Mouse (Mus musculus) right cerebral cortex, postnatal 36 days (tissue): ENCODE data around the gene Mrtfb.
A peak's percentile ranks its signal among the peaks of the same experiment; 100 is the strongest.

Experiments
- DNase-seq, 2 experiments: peaks; one replicate each; pipeline ENCODE4 v3.0.0; 2022; ENCODE audit warnings: low spot score in 2 of 2, mixed read lengths in 1 of 2

The Mrtfb gene

DNA sequence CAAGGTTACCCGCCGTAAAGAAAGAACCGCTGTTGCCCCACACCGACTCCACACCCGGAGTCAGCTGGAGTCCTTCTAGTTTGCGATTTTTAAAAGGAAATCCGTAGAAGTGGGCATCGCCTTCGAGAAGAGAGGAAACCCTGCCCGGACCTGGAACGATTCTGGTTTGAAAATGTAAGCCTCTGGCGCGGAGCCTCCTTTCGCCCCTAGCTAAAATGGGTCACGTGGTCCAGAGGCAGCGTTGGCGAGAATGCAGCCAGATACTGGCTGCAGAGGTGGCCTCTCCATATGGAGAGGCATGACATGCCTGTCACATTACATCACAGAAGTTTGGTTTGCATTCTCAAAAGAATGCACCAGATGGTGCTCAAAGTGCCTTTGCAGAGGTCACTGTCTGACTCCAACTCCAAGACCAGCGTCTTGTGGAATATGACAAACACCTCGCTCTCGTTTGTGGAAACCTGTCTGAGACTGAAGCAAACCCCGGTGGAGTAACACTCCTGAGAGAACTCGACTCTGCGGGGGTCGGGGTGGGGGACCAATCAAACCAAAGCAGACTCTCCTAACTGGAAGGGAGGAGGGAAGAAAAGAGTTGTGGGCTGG lies 181.6 kb downstream of the Mrtfb start:
- peak in 1 of 2 experiments; percentile 52 for DNase-seq

DNA sequence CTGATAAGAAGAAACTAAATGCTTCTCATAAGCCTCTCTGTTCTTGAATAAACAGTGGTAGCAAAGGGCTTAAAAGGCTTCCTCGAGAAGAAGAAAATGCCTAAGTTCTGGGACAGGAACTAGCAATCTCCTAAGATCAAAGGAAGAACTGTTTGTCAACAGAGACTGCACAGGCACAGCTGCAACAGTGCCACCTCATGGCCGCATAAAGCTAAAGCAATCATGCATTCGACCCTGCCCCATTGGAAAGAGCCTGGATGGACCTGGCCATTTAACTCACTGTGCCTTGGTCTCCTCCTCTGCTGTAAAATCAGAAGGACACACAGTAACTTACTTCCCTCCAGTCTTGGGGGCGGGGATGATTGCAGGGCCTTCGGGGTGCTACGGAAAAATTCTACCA lies 184.2 kb downstream of the Mrtfb start:
- no peak for DNase-seq

DNA sequence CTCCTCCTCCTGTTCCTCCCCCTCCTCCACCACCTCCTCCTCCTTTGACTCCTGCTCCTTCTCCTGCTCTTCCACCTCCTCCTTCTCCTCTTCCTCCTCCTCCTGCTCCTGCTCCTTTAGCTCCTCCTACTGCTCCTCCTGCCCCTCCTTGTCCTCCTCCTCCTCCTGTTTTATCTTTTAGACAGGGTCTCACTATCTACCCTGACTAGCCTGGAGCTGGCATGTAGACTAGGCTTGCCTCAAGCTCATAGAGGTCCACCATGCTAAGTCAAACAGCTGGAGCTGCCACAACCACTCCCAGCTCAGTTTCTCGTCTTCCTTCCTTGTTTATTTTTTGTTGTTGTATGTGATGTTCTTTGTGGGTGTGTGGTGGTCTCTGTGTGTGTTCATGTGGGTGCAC lies 187.5 kb downstream of the Mrtfb start:
- no peak for DNase-seq

DNA sequence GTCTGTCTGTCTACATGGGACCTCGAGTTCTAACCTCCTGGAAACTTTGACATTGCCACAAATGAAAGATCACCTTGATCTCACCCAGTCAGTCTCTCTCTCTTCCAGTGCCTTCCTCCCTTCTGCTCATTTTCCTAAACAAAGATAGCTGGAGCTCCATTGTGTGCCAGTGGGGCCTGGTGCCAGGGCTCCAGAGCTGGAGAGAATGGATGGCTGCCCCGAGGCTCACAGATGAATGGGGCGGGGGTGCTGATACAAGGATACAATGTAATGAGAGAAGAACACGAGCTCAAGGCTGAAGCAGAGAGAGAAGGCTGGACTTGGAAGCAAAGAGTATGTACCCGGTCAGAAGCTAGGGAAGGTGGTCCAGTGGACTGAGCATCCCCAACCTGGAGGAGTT lies 189.2 kb downstream of the Mrtfb start:
- DNase-seq: no peak

GRCm38 (mm10) chr16:13446488-13446887 lies 190.2 kb downstream of the Mrtfb start:
- DNase-seq: no peak

GRCm38 (mm10) chr16:13446971-13447283 lies 190.6 kb downstream of the Mrtfb start:
- DNase-seq: no peak

DNA sequence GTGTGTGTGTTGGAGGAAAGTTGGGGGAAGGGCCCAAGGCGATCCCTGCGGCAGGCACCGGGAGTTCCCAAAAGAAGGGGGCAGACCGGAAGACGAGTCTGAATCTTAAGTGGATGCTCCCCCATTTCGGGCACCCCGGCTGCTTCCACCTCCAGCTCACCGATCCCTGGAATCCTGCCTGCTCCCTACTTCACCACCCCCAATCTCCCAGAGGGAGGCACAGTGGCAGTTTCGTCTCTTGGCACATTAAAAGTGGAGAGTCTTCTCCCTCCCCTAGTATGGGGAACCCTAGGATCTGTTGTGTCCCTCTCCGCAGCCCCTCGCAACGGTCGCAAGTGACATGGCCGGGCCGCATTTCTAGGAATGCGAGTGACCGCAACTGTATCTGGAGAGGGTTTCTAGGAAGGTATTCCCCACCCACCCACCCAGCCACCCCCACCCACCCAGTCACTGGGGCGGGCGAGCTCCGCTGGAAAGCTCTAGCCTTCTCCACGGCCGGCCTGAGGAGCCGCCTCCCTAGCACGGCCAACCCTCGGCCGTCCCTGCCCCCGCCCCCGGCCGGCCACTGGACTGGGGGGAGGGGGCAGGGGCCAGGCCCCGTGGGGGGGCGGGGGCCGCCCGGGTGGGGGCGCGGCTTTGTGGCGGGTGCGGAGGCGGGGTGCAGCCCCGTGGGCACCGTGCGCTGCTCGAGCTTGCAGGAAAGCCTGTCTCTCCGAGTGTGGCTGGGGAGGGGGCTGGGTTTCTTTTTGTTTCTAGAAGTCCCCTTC lies 191.2 kb downstream of the Mrtfb start:
- peak; percentile 49 to 67 for DNase-seq

DNA sequence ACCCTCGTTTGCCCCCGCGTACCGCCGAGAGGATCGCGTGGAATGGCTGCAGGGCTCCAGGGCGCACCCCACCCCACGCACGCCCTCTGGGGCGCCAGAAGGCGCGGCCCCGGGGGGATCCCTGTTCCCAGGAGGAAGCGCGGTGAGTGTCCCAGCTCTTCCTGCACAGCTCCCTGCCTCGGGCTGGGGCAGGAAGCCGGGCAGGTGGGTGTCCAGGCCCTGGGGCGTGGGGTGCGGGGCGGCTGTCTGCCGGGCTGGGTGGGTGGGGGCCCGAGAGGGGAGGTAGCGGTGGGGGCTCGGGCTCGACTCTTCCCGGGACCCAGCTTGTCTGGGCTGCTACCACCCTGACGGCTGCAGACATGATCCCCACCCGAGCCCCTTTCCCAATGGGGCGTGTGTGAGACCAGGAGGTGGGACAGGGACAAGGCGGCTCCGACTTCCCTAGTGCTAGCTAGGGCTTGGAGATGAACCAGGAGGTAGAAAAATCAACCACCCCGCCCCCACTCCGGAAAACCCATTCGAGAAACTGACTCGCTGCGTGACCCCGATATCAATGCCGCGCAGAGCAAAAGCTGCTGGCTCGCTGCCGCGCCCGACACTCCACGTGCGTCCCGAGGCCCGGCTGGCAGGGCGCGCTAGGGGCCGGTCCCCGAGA lies 191.9 kb downstream of the Mrtfb start:
- no peak for DNase-seq

DNA sequence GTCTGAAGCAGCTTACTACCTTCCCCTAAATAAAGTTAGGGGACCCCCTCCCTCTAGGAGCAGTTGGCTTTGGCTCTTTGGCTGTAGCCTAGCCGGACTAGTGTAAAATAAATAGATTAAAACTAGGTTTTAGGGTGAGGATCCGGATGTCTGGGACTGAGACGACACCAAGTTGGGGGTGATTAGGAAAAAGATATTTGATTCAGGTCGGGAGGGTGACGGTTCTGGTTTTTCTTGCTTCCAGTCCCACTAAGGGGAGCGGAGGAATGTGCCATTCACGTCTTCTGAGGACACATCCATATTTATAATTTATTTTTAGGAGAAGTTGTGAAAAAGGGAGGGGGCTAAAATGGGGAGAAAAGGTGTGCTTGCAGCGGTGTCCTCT lies 192.4 kb downstream of the Mrtfb start:
- DNase-seq: no peak

GRCm38 (mm10) chr16:13449491-13449890 lies 193.2 kb downstream of the Mrtfb start:
- DNase-seq: no peak

- DNase-seq: no peak
These were observed 194.6 kb downstream of the Mrtfb start for GRCm38 (mm10) chr16:13450831-13451230.

GRCm38 (mm10) chr16:13451991-13452390 lies 195.7 kb downstream of the Mrtfb start:
- DNase-seq: no peak

GRCm38 (mm10) chr16:13452661-13453060 lies 196.4 kb downstream of the Mrtfb start:
- no peak for DNase-seq

GRCm38 (mm10) chr16:13454026-13454600 lies 197.8 kb downstream of the Mrtfb start:
- DNase-seq: no peak

DNA sequence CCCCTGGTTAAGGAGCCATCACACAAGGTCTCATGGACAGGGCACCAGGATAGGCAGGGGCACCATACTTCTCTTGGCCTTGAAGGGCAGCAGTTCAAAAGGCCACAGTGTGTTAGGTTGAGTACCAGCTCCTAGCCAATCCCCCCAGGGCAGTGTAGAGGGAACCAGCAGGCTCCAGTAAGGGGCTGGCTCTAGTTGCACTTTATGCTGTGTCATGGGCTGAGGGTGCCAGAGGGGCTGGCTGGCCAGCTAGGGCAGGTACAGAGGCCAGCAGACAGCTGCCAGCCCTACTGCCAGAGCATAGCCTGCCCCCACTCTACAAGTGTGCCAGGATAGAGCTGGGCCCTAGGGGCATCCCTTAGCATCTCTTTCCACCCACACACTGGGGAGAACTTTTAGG lies 199.3 kb downstream of the Mrtfb start:
- no peak for DNase-seq

GRCm38 (mm10) chr16:13458556-13458955 lies 202.3 kb downstream of the Mrtfb start:
- DNase-seq: no peak

DNA sequence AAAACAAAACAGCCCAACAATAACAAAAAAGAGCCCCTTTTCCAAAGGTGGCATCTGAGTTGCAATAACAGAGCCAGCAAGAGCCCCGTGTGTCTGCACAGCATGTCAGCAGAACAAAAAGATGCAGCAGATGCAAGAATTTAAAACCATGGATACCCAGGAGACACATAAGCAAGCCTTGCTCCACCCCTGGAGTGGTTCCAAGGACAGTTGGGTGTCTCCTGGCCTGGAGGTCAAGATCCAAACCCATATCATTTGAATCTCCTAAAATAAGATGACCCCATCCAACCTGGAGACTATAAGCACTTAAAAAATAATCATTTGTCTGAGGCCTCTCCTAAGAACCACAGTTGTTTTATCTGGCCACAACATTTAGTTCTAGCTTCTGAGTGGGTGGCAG lies 203.8 kb downstream of the Mrtfb start:
- no peak for DNase-seq

DNA sequence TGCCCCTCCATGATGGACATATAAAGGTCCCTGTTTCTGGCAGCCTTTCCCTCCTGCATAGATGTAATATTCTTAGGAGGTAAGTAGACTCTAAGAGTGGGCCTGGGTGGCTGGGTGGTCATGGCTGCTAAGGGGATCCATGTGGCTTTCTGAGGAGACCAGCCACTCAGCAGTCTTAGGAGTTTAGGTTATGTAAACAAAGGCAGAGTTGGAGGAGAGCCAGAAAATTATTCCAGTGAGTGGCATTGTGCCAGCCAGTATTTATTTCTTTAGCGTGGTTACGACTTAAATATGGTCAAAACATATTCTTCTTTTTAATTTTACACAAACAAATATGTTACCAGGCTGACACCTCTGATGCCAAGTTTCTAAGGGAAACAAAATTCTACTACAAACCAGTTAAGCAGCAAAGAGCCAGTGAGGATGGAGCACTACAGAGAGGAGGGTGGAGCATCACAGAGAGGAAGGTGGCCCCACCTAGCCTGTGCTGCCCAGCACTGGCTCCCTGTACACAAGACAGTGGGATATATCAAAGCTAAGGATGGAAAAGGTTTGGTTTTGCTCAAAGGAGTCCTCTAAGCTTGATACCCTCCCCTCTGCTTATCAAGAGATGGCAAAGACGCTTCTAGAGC lies 204.6 kb downstream of the Mrtfb start:
- no peak for DNase-seq

DNA sequence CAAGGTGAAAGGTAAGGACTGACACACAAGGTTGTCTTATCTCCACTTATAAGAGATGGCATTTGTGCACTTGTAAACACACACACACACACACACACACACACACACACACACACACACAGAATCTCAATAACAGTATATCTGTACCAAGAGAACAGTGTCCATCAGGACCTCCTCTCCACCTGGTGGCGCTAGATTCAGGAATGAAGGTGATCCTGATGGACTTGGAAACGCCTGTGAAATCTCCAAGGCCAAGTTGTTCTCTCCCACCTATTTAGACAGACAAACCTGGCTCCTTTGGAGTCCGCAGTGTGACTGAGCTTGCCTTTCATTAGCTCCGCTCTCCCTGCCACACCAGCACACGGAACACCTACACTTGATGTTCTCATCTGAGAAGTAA lies 208.4 kb downstream of the Mrtfb start:
- DNase-seq: no peak
